Mouse (Mus musculus) cortical plate, adult 2 months (tissue): Measurements from ENCODE around the gene Nxf3.

Experiments used
- CTCF ChIP-seq: fragments of 200-500 bp; IDR thresholded peaks from 2 replicates; pipeline ENCODE4 v1.5.1; 2011; ENCODE audit warnings: mild to moderate bottlenecking, control low read depth, low read length; ENCODE audit not compliant: insufficient read depth; ENCODE audit errors: extremely low read depth
- POLR2A ChIP-seq: fragments of 200-500 bp; IDR thresholded peaks from 2 replicates; pipeline ENCODE4 v1.6.1; 2011; ENCODE audit warnings: mild to moderate bottlenecking, low read length, control low read depth; ENCODE audit not compliant: insufficient read depth; ENCODE audit errors: extremely low read depth

DNA sequence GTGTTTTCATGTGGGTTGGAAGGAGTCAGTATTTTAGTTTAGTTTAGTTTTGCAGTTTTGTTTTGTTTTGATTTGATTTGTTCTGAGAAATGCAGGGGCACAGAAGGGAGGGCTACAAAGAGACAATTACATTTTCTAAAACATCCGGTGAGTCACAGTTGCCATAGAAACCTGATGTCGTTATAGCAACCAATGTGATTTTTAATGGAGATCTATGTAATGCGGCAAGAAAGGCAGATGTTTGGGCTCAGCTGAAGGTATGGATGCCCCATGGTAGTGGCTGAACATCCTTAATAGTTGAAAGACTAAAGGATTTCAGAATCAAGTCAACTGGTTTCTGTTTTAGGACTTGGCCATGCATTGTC lies 19.7 kb upstream of the Nxf3 start:
- TF ChIP-seq POLR2A (no peak), CTCF (no peak)
